Comparison of ENCODE assay signal across 22 mouse cellular contexts in genomic region chr15:5129111-5129805, GRCm38 (mm10). TPM values are rescaled to one million over a fixed set of nuclear protein-coding genes. Genes with fewer than 3 reads are reported as not detected.
DNase-seq lines count a peak whose midpoint lies in the region; ATAC-seq lines count a peak whose summit lies in the region.
"Had no signal": no experiment of that assay in that cellular context is flagged by ENCODE, and none has a peak within 500 bp of the region (broad histone marks: within the 10 kb centered on the region; RNA-seq: fewer than 3 reads in every experiment).

No protein-coding gene starts in this region.

- peaks cover 10% of the 10 kb centered on the region for H3K4me1 ChIP-seq in embryonic facial prominence, embryonic 13.5 days
- H3K4me1 ChIP-seq in embryonic facial prominence, embryonic 10.5 days = no peaks in the 10 kb centered on the region
- H3K4me1 ChIP-seq in liver, embryonic 16.5 days (ENCODE audit: control insufficient read depth, low read depth, low read length) = peaks cover 30% of the 10 kb centered on the region
- no peaks in the 10 kb centered on the region for H3K4me1 ChIP-seq in intestine, embryonic 16.5 days (ENCODE audit: control insufficient read depth, insufficient read depth, low read length)
- H3K4me1 ChIP-seq in neural tube, embryonic 15.5 days = no peaks in the 10 kb centered on the region
- H3K4me1 ChIP-seq: embryonic facial prominence, embryonic 12.5 days; limb, embryonic 10.5 days; lung, embryonic 15.5 days had no signal

- H3K27ac ChIP-seq in embryonic facial prominence, embryonic 13.5 days = peak overlapping the region; percentile 76; the same call in 1 of the 2 replicates
- H3K27ac ChIP-seq in embryonic facial prominence, embryonic 10.5 days (replicated peaks) = no peak overlapping the region
- 0 out of 2 replicates have a peak overlapping the region, but pooled peaks have one; percentile 11 for H3K27ac ChIP-seq in liver, embryonic 16.5 days (ENCODE audit: low read length)
- no peak overlapping the region for H3K27ac ChIP-seq in intestine, embryonic 16.5 days (ENCODE audit: low read length)
- H3K27ac ChIP-seq in neural tube, embryonic 15.5 days (replicated peaks) = no peak overlapping the region
- H3K27ac ChIP-seq: embryonic facial prominence, embryonic 12.5 days; gastrocnemius, adult 2 months; limb, embryonic 10.5 days; lung, embryonic 15.5 days had no signal

- no peaks in the 10 kb centered on the region for H3K27me3 ChIP-seq in embryonic facial prominence, embryonic 13.5 days
- H3K27me3 ChIP-seq in embryonic facial prominence, embryonic 10.5 days (replicated peaks; ENCODE audit: low read depth, poor library complexity, severe bottlenecking) = no peaks in the 10 kb centered on the region
- no peaks in the 10 kb centered on the region for H3K27me3 ChIP-seq in liver, embryonic 16.5 days (ENCODE audit: control insufficient read depth, insufficient read depth, low read depth, low read length)
- no peaks in the 10 kb centered on the region for H3K27me3 ChIP-seq in intestine, embryonic 16.5 days (replicated peaks; ENCODE audit: control insufficient read depth, insufficient read depth, low read length)
- H3K27me3 ChIP-seq in neural tube, embryonic 15.5 days (replicated peaks) = no peaks in the 10 kb centered on the region
- H3K27me3 ChIP-seq: embryonic facial prominence, embryonic 12.5 days; lung, embryonic 15.5 days had no signal

- WGBS in embryonic facial prominence, embryonic 13.5 days = 88% methylated on average over 12 of the region's 12 CpGs
- 92% methylated on average over 12 of the region's 12 CpGs for WGBS in embryonic facial prominence, embryonic 10.5 days
- 77% methylated on average over 12 of the region's 12 CpGs for WGBS in liver, embryonic 16.5 days (ENCODE audit: insufficient replicate concordance)
- 87% methylated on average over 12 of the region's 12 CpGs for WGBS in intestine, embryonic 16.5 days
- 92% methylated on average over 12 of the region's 12 CpGs for WGBS in neural tube, embryonic 15.5 days

- no peak for DNase-seq in embryonic facial prominence, embryonic 10.5 days (ENCODE audit: low spot score)
- no peak for DNase-seq in liver
- DNase-seq: adrenal gland, adult 8-10 months; cerebellum, adult 11-12 months; cerebellum, postnatal 10 days; gastrocnemius, adult 2 months; kidney, adult 8-10 months; kidney, postnatal 10 days; lung, postnatal 36 days; thymus, postnatal 25 days had no signal

- H3K4me2 ChIP-seq in embryonic facial prominence, embryonic 13.5 days = no peak overlapping the region
- H3K4me2 ChIP-seq in liver, embryonic 16.5 days (ENCODE audit: low read depth, low read length) = no peak overlapping the region
- no peak overlapping the region for H3K4me2 ChIP-seq in intestine, embryonic 16.5 days (ENCODE audit: low read depth, low read length)
- no peak overlapping the region for H3K4me2 ChIP-seq in neural tube, embryonic 15.5 days
- H3K4me2 ChIP-seq: embryonic facial prominence, embryonic 12.5 days; heart, embryonic 11.5 days; lung, embryonic 15.5 days; midbrain, embryonic 11.5 days had no signal

- H3K36me3 ChIP-seq in embryonic facial prominence, embryonic 13.5 days = peaks cover 10% of the 10 kb centered on the region
- H3K36me3 ChIP-seq in embryonic facial prominence, embryonic 10.5 days (replicated peaks) = peaks cover 12% of the 10 kb centered on the region
- peaks cover 7% of the 10 kb centered on the region for H3K36me3 ChIP-seq in liver, embryonic 16.5 days (ENCODE audit: control insufficient read depth, insufficient read depth)
- H3K36me3 ChIP-seq in intestine, embryonic 16.5 days (ENCODE audit: control insufficient read depth, insufficient read depth, low read length) = peaks cover 8% of the 10 kb centered on the region
- peaks cover 5% of the 10 kb centered on the region for H3K36me3 ChIP-seq in neural tube, embryonic 15.5 days

- H3K4me3 ChIP-seq in embryonic facial prominence, embryonic 13.5 days = no peak overlapping the region
- no peak overlapping the region for H3K4me3 ChIP-seq in embryonic facial prominence, embryonic 10.5 days
- H3K4me3 ChIP-seq in liver, embryonic 16.5 days (ENCODE audit: low read depth, low read length) = no peak overlapping the region
- no peak overlapping the region for H3K4me3 ChIP-seq in intestine, embryonic 16.5 days (ENCODE audit: low read length)
- H3K4me3 ChIP-seq in neural tube, embryonic 15.5 days (replicated peaks) = no peak overlapping the region
- H3K4me3 ChIP-seq: embryonic facial prominence, embryonic 12.5 days; gastrocnemius, adult 2 months; limb, embryonic 10.5 days; lung, embryonic 15.5 days had no signal

- H3K9me3 ChIP-seq in embryonic facial prominence, embryonic 13.5 days = no peaks in the 10 kb centered on the region
- no peaks in the 10 kb centered on the region for H3K9me3 ChIP-seq in embryonic facial prominence, embryonic 10.5 days
- no peaks in the 10 kb centered on the region for H3K9me3 ChIP-seq in liver, embryonic 16.5 days (replicated peaks; ENCODE audit: control insufficient read depth, low read length)
- no peaks in the 10 kb centered on the region for H3K9me3 ChIP-seq in intestine, embryonic 16.5 days (ENCODE audit: control insufficient read depth, low read length)
- H3K9me3 ChIP-seq in neural tube, embryonic 15.5 days (replicated peaks) = no peaks in the 10 kb centered on the region
- H3K9me3 ChIP-seq: embryonic facial prominence, embryonic 12.5 days; limb, embryonic 10.5 days; lung, embryonic 15.5 days had no signal

- no peak overlapping the region for H3K9ac ChIP-seq in embryonic facial prominence, embryonic 13.5 days
- no peak overlapping the region for H3K9ac ChIP-seq in liver, embryonic 16.5 days (ENCODE audit: low read depth, low read length)
- no peak overlapping the region for H3K9ac ChIP-seq in intestine, embryonic 16.5 days (ENCODE audit: low read depth, low read length)
- no peak overlapping the region for H3K9ac ChIP-seq in neural tube, embryonic 15.5 days (replicated peaks)
- H3K9ac ChIP-seq: embryonic facial prominence, embryonic 12.5 days; lung, embryonic 15.5 days had no signal

- no peak for ATAC-seq in embryonic facial prominence, embryonic 13.5 days (ENCODE audit: insufficient number of reproducible peaks, insufficient read depth, low FRiP score, low TSS enrichment, low read depth)
- ATAC-seq in liver, embryonic 16.5 days (ENCODE audit: low read depth) = no peak
- ATAC-seq in intestine, embryonic 16.5 days = peak; percentile 39; the same call in 1 of the 2 replicates
- no peak for ATAC-seq in megakaryocyte, adult 5-6 weeks (ENCODE audit: poor library complexity, severe bottlenecking)
- ATAC-seq in neural tube, embryonic 15.5 days (ENCODE audit: low FRiP score) = no peak
- ATAC-seq: CD4-positive, CD25-positive, alpha-beta regulatory T cell, adult 4 months; forebrain, embryonic 14.5 days had no signal

RNA-seq across cellular contexts. Expression of gene Rpl37, which starts 12.8 kb away (rescaled TPM):
- polyA plus RNA-seq in embryonic facial prominence, embryonic 13.5 days (2015; fragmentation: Nextera tagmentation; extraction: Ambion mirVana) = 596 and 689 TPM in 2 replicates
- 494 and 521 TPM in 2 replicates for polyA plus RNA-seq in embryonic facial prominence, embryonic 10.5 days (2016; fragmentation: Nextera tagmentation; extraction: Ambion mirVana)
- polyA plus RNA-seq in liver, embryonic 16.5 days (2015; fragmentation: Nextera tagmentation; extraction: Ambion mirVana) = 249 and 306 TPM in 2 replicates
- polyA plus RNA-seq in intestine, embryonic 16.5 days (2015; fragmentation: Nextera tagmentation; extraction: Ambion mirVana) = 432 and 438 TPM in 2 replicates
- 917 and 975 TPM in 2 replicates for total RNA-seq in megakaryocyte, adult 5-6 weeks (2015)
- total RNA-seq in megakaryocyte, adult 5-6 weeks (2017) = 1,352 and 1,548 TPM in 2 replicates
- 343 and 364 TPM in 2 replicates for polyA plus RNA-seq in neural tube, embryonic 15.5 days (2015; fragmentation: Nextera tagmentation; extraction: Ambion mirVana)

RNA-seq across cellular contexts. Expression of gene Prkaa1, which starts 14.4 kb away (rescaled TPM):
- polyA plus RNA-seq in embryonic facial prominence, embryonic 13.5 days (2015; fragmentation: Nextera tagmentation; extraction: Ambion mirVana) = 16.6 and 18.7 TPM in 2 replicates
- polyA plus RNA-seq in embryonic facial prominence, embryonic 10.5 days (2016; fragmentation: Nextera tagmentation; extraction: Ambion mirVana) = 15.2 and 16.0 TPM in 2 replicates
- 11.8 and 12.3 TPM in 2 replicates for polyA plus RNA-seq in liver, embryonic 16.5 days (2015; fragmentation: Nextera tagmentation; extraction: Ambion mirVana)
- polyA plus RNA-seq in intestine, embryonic 16.5 days (2015; fragmentation: Nextera tagmentation; extraction: Ambion mirVana) = 23.1 and 24.9 TPM in 2 replicates
- total RNA-seq in megakaryocyte, adult 5-6 weeks (2015) = 36.2 and 42.8 TPM in 2 replicates
- 30.5 and 31.1 TPM in 2 replicates for total RNA-seq in megakaryocyte, adult 5-6 weeks (2017)
- 14.5 and 16.9 TPM in 2 replicates for polyA plus RNA-seq in neural tube, embryonic 15.5 days (2015; fragmentation: Nextera tagmentation; extraction: Ambion mirVana)

RNA-seq across cellular contexts. Expression of gene Card6, which starts 20.9 kb away (rescaled TPM):
- polyA plus RNA-seq in embryonic facial prominence, embryonic 13.5 days (2015; fragmentation: Nextera tagmentation; extraction: Ambion mirVana) = 0.77 and 1.3 TPM in 2 replicates
- polyA plus RNA-seq in embryonic facial prominence, embryonic 10.5 days (2016; fragmentation: Nextera tagmentation; extraction: Ambion mirVana) = 0.52 and 0.95 TPM in 2 replicates
- 1.5 and 1.7 TPM in 2 replicates for polyA plus RNA-seq in liver, embryonic 16.5 days (2015; fragmentation: Nextera tagmentation; extraction: Ambion mirVana)
- polyA plus RNA-seq in intestine, embryonic 16.5 days (2015; fragmentation: Nextera tagmentation; extraction: Ambion mirVana) = 1.5 and 2.1 TPM in 2 replicates
- 8.9 and 9.7 TPM in 2 replicates for total RNA-seq in megakaryocyte, adult 5-6 weeks (2015)
- total RNA-seq in megakaryocyte, adult 5-6 weeks (2017) = 5.2 and 6.0 TPM in 2 replicates
- polyA plus RNA-seq in neural tube, embryonic 15.5 days (2015; fragmentation: Nextera tagmentation; extraction: Ambion mirVana) = 0.32 and 0.91 TPM in 2 replicates

RNA-seq across cellular contexts. Expression of gene Ttc33, which starts 56.1 kb away (rescaled TPM):
- polyA plus RNA-seq in embryonic facial prominence, embryonic 13.5 days (2015; fragmentation: Nextera tagmentation; extraction: Ambion mirVana) = 40.5 and 48.3 TPM in 2 replicates
- polyA plus RNA-seq in embryonic facial prominence, embryonic 10.5 days (2016; fragmentation: Nextera tagmentation; extraction: Ambion mirVana) = 34.9 and 35.7 TPM in 2 replicates
- 14.1 and 16.1 TPM in 2 replicates for polyA plus RNA-seq in liver, embryonic 16.5 days (2015; fragmentation: Nextera tagmentation; extraction: Ambion mirVana)
- 32.0 and 32.9 TPM in 2 replicates for polyA plus RNA-seq in intestine, embryonic 16.5 days (2015; fragmentation: Nextera tagmentation; extraction: Ambion mirVana)
- total RNA-seq in megakaryocyte, adult 5-6 weeks (2015) = 21.6 and 23.1 TPM in 2 replicates
- total RNA-seq in megakaryocyte, adult 5-6 weeks (2017) = 34.1 and 38.5 TPM in 2 replicates
- 53.0 and 54.0 TPM in 2 replicates for polyA plus RNA-seq in neural tube, embryonic 15.5 days (2015; fragmentation: Nextera tagmentation; extraction: Ambion mirVana)

Comparison
In these comparisons a context has a peak if more than half of its experiments do, and no peak if none do; other contexts are left out.
1. H3K27ac ChIP-seq: peak in embryonic facial prominence, embryonic 13.5 days (single experiment) and liver, embryonic 16.5 days (single experiment); none in embryonic facial prominence, embryonic 10.5 days (single experiment), intestine, embryonic 16.5 days (single experiment) and neural tube, embryonic 15.5 days (single experiment).